Mouse (Mus musculus) small intestine, adult 2 months (tissue): ENCODE results near the gene Gapvd1. TPM values are rescaled to one million over a fixed set of nuclear protein-coding genes. Genes with fewer than 3 reads are reported as not detected.
"Not testable (repeated sequence)": the region's sequence is repeated elsewhere in the genome, so short reads cannot be mapped to it uniquely, and the experiment has no call there.

Experiments
- H3K27ac ChIP-seq: fragments of 200-500 bp; 2 replicates; pipeline ENCODE4 v1.5.1; 2012; ENCODE audit warnings: low read depth, low read length, control low read depth, inconsistent platforms; ENCODE audit not compliant: insufficient read depth
- H3K27me3 ChIP-seq: fragments of 200-500 bp; 2 replicates; pipeline ENCODE4 v1.6.1; 2012; ENCODE audit warnings: mild to moderate bottlenecking, moderate library complexity, low read length, inconsistent platforms; ENCODE audit not compliant: control insufficient read depth, insufficient read depth
- H3K36me3 ChIP-seq: fragments of 200-500 bp; 2 replicates; pipeline ENCODE4 v1.6.1; 2012; ENCODE audit warnings: mild to moderate bottlenecking, low read length, control low read depth, inconsistent platforms; ENCODE audit not compliant: control insufficient read depth, insufficient read depth
- H3K4me1 ChIP-seq: fragments of 200-500 bp; 2 replicates; pipeline ENCODE4 v1.6.1; 2012; ENCODE audit warnings: low read length, inconsistent platforms, mixed read lengths; ENCODE audit not compliant: control insufficient read depth, insufficient read depth, insufficient read length
- H3K4me3 ChIP-seq: fragments of 200-500 bp; 2 replicates; pipeline ENCODE4 v1.5.1; 2012; ENCODE audit warnings: low read depth, mild to moderate bottlenecking, control low read depth, inconsistent platforms, low read length, moderate library complexity
- CTCF ChIP-seq: fragments of 200-500 bp; IDR thresholded peaks from 2 replicates; pipeline ENCODE4 v1.5.1; 2012; ENCODE audit warnings: low read depth, mild to moderate bottlenecking, control low read depth, inconsistent platforms, low read length, moderate library complexity, mixed read lengths; ENCODE audit not compliant: insufficient replicate concordance, insufficient read length; ENCODE audit errors: extremely low read depth
- POLR2A ChIP-seq: fragments of 200-500 bp; IDR thresholded peaks from 2 replicates; pipeline ENCODE4 v1.6.1; 2012; ENCODE audit warnings: low read depth, mild to moderate bottlenecking, control low read depth, inconsistent platforms, low read length, moderate library complexity
- WGBS: fragments of 180-500 bp; shearing (Covaris S2); methylation state at CpG from one replicate; pipeline ENCODE4 v1.1.7; 2018; 5-methylcytosine and 5-hydroxymethylcytosine counted together
- polyA plus RNA-seq: library from polyadenylated mRNA; depleted of rRNA; stranded (reverse); fragments of >200 nt; gene quantifications from 2 replicates; pipeline ENCODE4 v1.2.3, GENCODE M21; 2012

Gene Gapvd1
- polyA plus RNA-seq, 1 experiment: 7.3 TPM

GRCm38 (mm10) chr2:34799357-34800256 is 44.6 kb upstream of the Gapvd1 start, which contains the start of gene Rabepk:
Gene Rabepk (minus strand): TSS chr2:34799912.
- Histone ChIP-seq H3K4me1 (peaks cover 2% of the 10 kb centered on the region), H3K27ac (peak within 1 kb of the TSS; percentile 74), H3K36me3 (peaks cover 2% of the 10 kb centered on the region; the same call in 1 of the 2 replicates), H3K4me3 (peak within 1 kb of the TSS; percentile 77), H3K27me3 (no peaks in the 10 kb centered on the region)
- 1% methylated on average over 44 of the region's 44 CpGs for WGBS
- TF ChIP-seq CTCF: no peak
- TF ChIP-seq POLR2A: peak; percentile 74

- H3K4me1 ChIP-seq: peaks cover 1% of the 10 kb centered on the region
- TF ChIP-seq CTCF (no peak), POLR2A (no peak)
- H3K27ac ChIP-seq: no peak overlapping the region
- no peaks in the 10 kb centered on the region for H3K27me3 ChIP-seq
- peaks cover 5% of the 10 kb centered on the region; the same call in 1 of the 2 replicates for H3K36me3 ChIP-seq
- 89% methylated on average over 7 of the region's 7 CpGs for WGBS
- H3K4me3 ChIP-seq: no peak overlapping the region
Observed at GRCm38 (mm10) chr2:34795426-34795825, 40.4 kb upstream of the Gapvd1 start.

- no peak for TF ChIP-seq POLR2A
- no peak for TF ChIP-seq CTCF
- WGBS: 93% methylated on average over 2 of the region's 2 CpGs
- Histone ChIP-seq H3K27me3 (no peaks in the 10 kb centered on the region), H3K36me3 (peaks cover 5% of the 10 kb centered on the region; the same call in 1 of the 2 replicates), H3K4me1 (no peaks in the 10 kb centered on the region), H3K27ac (no peak overlapping the region), H3K4me3 (no peak overlapping the region)
Observed at GRCm38 (mm10) chr2:34794511-34794910, 39.5 kb upstream of the Gapvd1 start.

- H3K27me3 ChIP-seq, H3K27ac ChIP-seq, H3K4me3 ChIP-seq, H3K36me3 ChIP-seq, H3K4me1 ChIP-seq: not testable (repeated sequence)
- WGBS: 93% methylated on average over 2 of the region's 2 CpGs
Observed at GRCm38 (mm10) chr2:34792543-34792942, 37.5 kb upstream of the Gapvd1 start.

- H3K36me3 ChIP-seq: peaks cover 5% of the 10 kb centered on the region
- no peaks in the 10 kb centered on the region for H3K27me3 ChIP-seq
- H3K27ac ChIP-seq: no peak overlapping the region
- TF ChIP-seq CTCF (no peak), POLR2A (no peak)
- H3K4me1 ChIP-seq: no peaks in the 10 kb centered on the region
- peak overlapping the region; percentile 32 for H3K4me3 ChIP-seq
- 80% methylated on average over 8 of the region's 8 CpGs for WGBS
Observed at GRCm38 (mm10) chr2:34790282-34790681, 35.2 kb upstream of the Gapvd1 start.

GRCm38 (mm10) chr2:34784085-34784484 is 29.1 kb upstream of the Gapvd1 start:
- 80% methylated on average over 2 of the region's 2 CpGs for WGBS
- TF ChIP-seq POLR2A (no peak), CTCF (peak; percentile 76; the same call in 1 of the 2 replicates)
- H3K4me1 ChIP-seq: no peaks in the 10 kb centered on the region
- no peaks in the 10 kb centered on the region for H3K27me3 ChIP-seq
- H3K4me3 ChIP-seq: no peak overlapping the region
- no peak overlapping the region for H3K27ac ChIP-seq
- peaks cover 14% of the 10 kb centered on the region for H3K36me3 ChIP-seq
